Mouse (Mus musculus): Measurements from ENCODE around the gene Ddx28.
"Not testable (repeated sequence)": the region's sequence is repeated elsewhere in the genome, so short reads cannot be mapped to it uniquely, and the experiment has no call there.

Ddx28 gene

GRCm38 (mm10) chr8:106016284-106016683 is 4.6 kb upstream of the Ddx28 start:
- DNase-seq (ENCODE audit: extremely low spot score), result no peak

- DNase-seq (ENCODE audit: extremely low spot score), result not testable (repeated sequence)
Measured at GRCm38 (mm10) chr8:106012203-106012602, 521 bp upstream of the Ddx28 start.

GRCm38 (mm10) chr8:106010748-106011642 is 687 bp downstream of the Ddx28 start:
- DNase-seq (ENCODE audit: extremely low spot score), result peak; percentile 92

GRCm38 (mm10) chr8:106007891-106008290 is 3.8 kb downstream of the Ddx28 start:
- not testable (repeated sequence) for DNase-seq (ENCODE audit: extremely low spot score)

GRCm38 (mm10) chr8:106007135-106007534 is 4.5 kb downstream of the Ddx28 start:
- DNase-seq (ENCODE audit: extremely low spot score), result no peak

GRCm38 (mm10) chr8:106006413-106006812 is 5.3 kb downstream of the Ddx28 start:
- no peak for DNase-seq (ENCODE audit: extremely low spot score)

GRCm38 (mm10) chr8:106005875-106006274 is 5.8 kb downstream of the Ddx28 start, which contains the start of gene Dpep2nb:
TSS of gene Dpep2nb (minus strand) at chr8:106005975.
- no peak for DNase-seq (ENCODE audit: extremely low spot score)

- DNase-seq (ENCODE audit: extremely low spot score), result no peak
Measured at GRCm38 (mm10) chr8:106004538-106005207, 7.0 kb downstream of the Ddx28 start.

GRCm38 (mm10) chr8:106001908-106002307 is 9.8 kb downstream of the Ddx28 start:
- no peak for DNase-seq (ENCODE audit: extremely low spot score)

- DNase-seq (ENCODE audit: extremely low spot score), result no peak
Measured at GRCm38 (mm10) chr8:105998971-105999370, 12.7 kb downstream of the Ddx28 start.

- no peak for DNase-seq (ENCODE audit: extremely low spot score)
Measured at GRCm38 (mm10) chr8:105996359-105996758, 15.3 kb downstream of the Ddx28 start.

- no peak for DNase-seq (ENCODE audit: extremely low spot score)
Measured at GRCm38 (mm10) chr8:105993226-105993625, 18.5 kb downstream of the Ddx28 start.

GRCm38 (mm10) chr8:105992499-105992898 is 19.2 kb downstream of the Ddx28 start:
- DNase-seq (ENCODE audit: extremely low spot score), result no peak

- no peak for DNase-seq (ENCODE audit: extremely low spot score)
Measured at GRCm38 (mm10) chr8:105991546-105991945, 20.1 kb downstream of the Ddx28 start.

- DNase-seq (ENCODE audit: extremely low spot score), result peak; percentile 80
Measured at GRCm38 (mm10) chr8:105990856-105991387, 20.8 kb downstream of the Ddx28 start, which contains the start of gene Dus2. TSS of gene Dus2 (plus strand) at chr8:105991337.

- DNase-seq (ENCODE audit: extremely low spot score), result no peak
Measured at GRCm38 (mm10) chr8:105988546-105988945, 23.1 kb downstream of the Ddx28 start.

- DNase-seq (ENCODE audit: extremely low spot score), result not testable (repeated sequence)
Measured at GRCm38 (mm10) chr8:105983406-105983805, 28.3 kb downstream of the Ddx28 start.

GRCm38 (mm10) chr8:105981146-105981545 is 30.5 kb downstream of the Ddx28 start:
- DNase-seq (ENCODE audit: extremely low spot score), result no peak

GRCm38 (mm10) chr8:105979325-105979724 is 32.4 kb downstream of the Ddx28 start, which contains the start of gene Dpep3:
TSS of gene Dpep3 (minus strand) at chr8:105979429.
- no peak for DNase-seq (ENCODE audit: extremely low spot score)

GRCm38 (mm10) chr8:105975363-105975762 is 36.3 kb downstream of the Ddx28 start:
- DNase-seq (ENCODE audit: extremely low spot score), result no peak

- DNase-seq (ENCODE audit: extremely low spot score), result no peak
Measured at GRCm38 (mm10) chr8:105971019-105971720, 40.5 kb downstream of the Ddx28 start.

GRCm38 (mm10) chr8:105969367-105969766 is 42.3 kb downstream of the Ddx28 start:
- DNase-seq (ENCODE audit: extremely low spot score), result no peak
